Mouse (Mus musculus) lung, adult 2 months (tissue): ENCODE measurements around the gene Celsr1. TPM values are rescaled to one million over a fixed set of nuclear protein-coding genes. Genes with fewer than 3 reads are reported as not detected.
A peak's percentile ranks its signal among the peaks of the same experiment; 100 is the strongest.

ENCODE experiments used
- DNase-seq: peaks from one replicate; pipeline ENCODE4 v3.0.0; 2022
- H3K4me1 ChIP-seq: fragments of 200-500 bp; 2 replicates; pipeline ENCODE4 v1.6.1; 2011; ENCODE audit warnings: low read length; ENCODE audit not compliant: control insufficient read depth, insufficient read depth
- H3K4me3 ChIP-seq: fragments of 200-500 bp; replicated peaks from 2 replicates; pipeline ENCODE3; 2011; ENCODE audit warnings: low read depth, mild to moderate bottlenecking, control low read depth, low read length; ENCODE audit errors: extremely low read depth
- CTCF ChIP-seq: fragments of 200-500 bp; IDR thresholded peaks from 2 replicates; pipeline ENCODE4 v1.5.1; 2011; ENCODE audit warnings: mild to moderate bottlenecking, low read length, control low read depth; ENCODE audit not compliant: insufficient read depth
- POLR2A ChIP-seq: fragments of 200-500 bp; IDR thresholded peaks from 2 replicates; pipeline ENCODE4 v1.6.1; 2011; ENCODE audit warnings: low read depth, mild to moderate bottlenecking, control low read depth, low read length, borderline replicate concordance; ENCODE audit errors: extremely low read depth
- WGBS: fragments of 180-500 bp; shearing (Covaris S2); methylation state at CpG from one replicate; pipeline ENCODE4 v1.1.7; 2018; 5-methylcytosine and 5-hydroxymethylcytosine counted together
- polyA plus RNA-seq: library from polyadenylated mRNA; depleted of rRNA; stranded (reverse); fragments of >200 nt; gene quantifications from 2 replicates; pipeline ENCODE4 v1.2.3, GENCODE M21; 2012

Gene Celsr1
- polyA plus RNA-seq, 1 experiment = 16.0 TPM

- DNase-seq = no peak
- Histone ChIP-seq H3K4me1 (no peaks in the 10 kb centered on the region; the same call in 1 of the 2 replicates), H3K4me3 (no peak overlapping the region)
- no peak for TF ChIP-seq CTCF
- TF ChIP-seq POLR2A = no peak
- 80% methylated on average over 8 of the region's 8 CpGs for WGBS
Measured at GRCm38 (mm10) chr15:86076378-86076777, 42.8 kb upstream of the Celsr1 start.

DNA sequence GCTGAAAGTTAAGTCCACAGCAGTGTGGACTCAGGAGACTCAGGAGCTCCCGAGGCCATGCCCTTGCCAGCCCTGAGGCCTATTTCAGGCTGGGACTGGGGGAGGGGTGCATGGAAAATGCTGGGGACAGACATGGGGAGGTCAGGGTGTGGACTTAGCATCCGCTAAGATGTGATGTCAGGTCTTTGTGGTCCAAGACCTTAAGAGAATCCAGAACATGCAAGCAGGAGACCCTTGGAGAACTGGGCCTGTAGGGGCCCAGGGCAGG is 42.4 kb upstream of the Celsr1 start:
- WGBS = 93% methylated on average over 2 of the region's 2 CpGs
- no peak overlapping the region for H3K4me3 ChIP-seq
- no peaks in the 10 kb centered on the region; the same call in 1 of the 2 replicates for H3K4me1 ChIP-seq
- no peak for DNase-seq
- TF ChIP-seq CTCF (no peak), POLR2A (no peak)

DNA sequence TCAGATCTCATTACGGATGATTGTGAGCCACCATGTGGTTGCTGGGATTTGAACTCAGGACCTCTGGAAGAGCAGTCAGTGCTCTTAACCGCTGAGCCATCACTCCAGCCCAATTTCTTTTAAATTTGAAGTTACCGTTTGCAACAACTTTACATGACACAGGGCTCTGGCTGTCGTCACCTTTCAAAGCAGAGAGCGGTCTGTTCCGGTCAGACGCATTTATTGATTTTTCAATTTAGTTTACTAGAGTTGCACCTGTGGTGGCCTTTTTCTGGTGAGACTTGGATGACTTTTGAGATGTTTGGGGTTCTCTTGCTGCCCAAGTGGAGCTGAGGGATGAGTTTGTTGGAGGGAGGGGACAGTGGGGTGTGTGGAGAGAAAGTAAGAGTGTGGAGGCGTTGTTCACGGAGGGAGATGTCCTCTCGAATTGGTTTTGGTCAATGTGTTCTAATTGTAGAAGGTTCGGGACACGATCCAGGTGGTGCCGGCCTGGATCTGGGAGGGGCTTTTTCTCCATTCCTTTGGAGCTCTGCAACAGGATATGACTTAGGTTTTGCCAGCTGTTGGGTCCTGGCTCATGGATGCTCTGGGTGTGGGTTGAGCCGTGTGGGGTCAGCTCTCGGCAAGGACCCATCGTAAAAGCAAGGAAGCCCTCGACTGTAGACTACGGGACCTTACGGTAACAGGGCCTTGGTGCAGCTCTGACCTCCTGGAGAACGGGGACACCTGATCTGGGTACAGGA is 41.9 kb upstream of the Celsr1 start:
- Histone ChIP-seq H3K4me3 (no peak overlapping the region), H3K4me1 (no peaks in the 10 kb centered on the region; the same call in none of the 2 replicates)
- DNase-seq = no peak
- TF ChIP-seq POLR2A = no peak
- no peak for TF ChIP-seq CTCF
- 85% methylated on average over 20 of the region's 20 CpGs for WGBS

DNA sequence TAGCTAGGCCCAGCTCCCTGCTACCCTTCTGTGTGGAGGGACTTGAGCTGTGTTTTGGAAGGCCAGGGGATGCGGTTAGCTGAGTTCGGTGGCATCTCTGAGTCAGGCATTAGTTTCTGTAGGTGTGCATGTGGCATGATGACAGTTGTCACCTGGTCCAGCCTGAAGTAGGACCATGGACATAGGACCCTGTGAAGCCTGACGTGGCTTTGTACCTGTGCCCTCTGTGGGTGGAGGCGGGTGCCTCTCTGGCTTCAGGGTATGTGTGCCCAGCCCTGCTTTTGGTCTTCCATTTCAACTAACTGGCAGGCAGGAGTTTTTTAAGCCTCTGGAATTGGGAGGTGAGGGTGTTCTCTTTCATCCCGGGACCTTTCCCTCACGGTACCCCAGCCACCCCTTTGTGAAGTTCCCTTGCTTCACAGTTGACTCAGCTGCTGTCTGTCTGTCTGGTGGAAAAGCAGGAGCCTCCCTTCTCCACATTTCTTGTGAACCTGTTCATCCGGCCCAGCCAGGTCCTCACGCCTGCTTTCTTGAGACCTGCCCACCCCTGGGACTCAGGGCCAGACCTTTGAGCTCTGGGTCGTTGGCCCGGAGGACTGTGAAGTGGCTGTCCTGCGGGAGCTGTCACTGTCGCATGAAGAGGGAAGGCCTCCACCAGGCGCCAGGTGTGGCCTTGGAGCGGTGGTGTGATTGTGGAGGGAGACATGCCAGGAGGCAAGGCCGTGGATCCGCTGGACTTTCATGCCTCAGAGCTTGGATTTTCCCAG is 40.8 kb upstream of the Celsr1 start:
- 71% methylated on average over 16 of the region's 16 CpGs for WGBS
- H3K4me3 ChIP-seq = no peak overlapping the region
- DNase-seq = peak; percentile 46
- no peak for TF ChIP-seq POLR2A
- TF ChIP-seq CTCF = no peak
- H3K4me1 ChIP-seq = no peaks in the 10 kb centered on the region; the same call in none of the 2 replicates

DNA sequence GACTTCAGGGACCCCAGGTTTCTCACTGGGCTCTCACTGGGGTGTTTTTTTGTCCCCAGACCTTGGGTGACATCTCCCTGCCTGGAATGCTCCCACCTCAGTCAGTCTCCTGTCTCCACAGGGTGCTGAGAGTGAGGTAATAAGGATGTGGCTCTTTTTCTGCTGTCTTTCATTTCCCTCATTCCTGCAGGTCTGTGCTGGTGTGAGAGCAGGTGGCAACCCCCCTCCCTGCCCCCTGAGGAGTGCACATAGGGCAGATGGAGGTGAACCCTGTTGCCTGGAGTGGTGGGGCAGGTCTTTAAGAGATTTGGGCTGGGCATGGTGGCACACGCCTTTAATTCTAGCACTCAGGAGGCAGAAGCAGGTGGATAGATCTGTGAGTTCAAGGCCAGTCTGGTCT is 37.6 kb upstream of the Celsr1 start:
- no peak for TF ChIP-seq POLR2A
- no peak for TF ChIP-seq CTCF
- DNase-seq = no peak
- 72% methylated on average over 1 of the region's 1 CpGs for WGBS

DNA sequence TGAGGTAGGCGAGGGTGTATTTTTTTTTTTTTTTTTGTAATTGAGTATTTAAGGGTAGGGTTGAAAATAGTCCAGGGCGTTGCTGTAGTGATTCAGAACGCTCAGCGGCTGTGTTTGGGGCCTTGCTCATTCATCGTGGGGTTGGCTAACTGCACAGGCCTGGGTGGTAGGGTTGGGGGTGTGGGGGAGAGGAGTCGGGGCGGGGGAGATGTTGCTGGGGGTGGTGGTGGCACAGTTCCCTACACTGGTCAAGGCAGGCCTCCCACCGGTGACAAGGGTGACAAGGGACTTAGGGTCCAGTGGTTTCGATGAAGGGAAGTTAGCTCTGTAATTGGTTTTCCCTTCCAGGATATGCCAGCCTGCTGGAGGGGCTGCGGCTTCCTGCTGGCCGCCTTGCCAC is 36.8 kb upstream of the Celsr1 start:
- WGBS = 52% methylated on average over 11 of the region's 11 CpGs
- Histone ChIP-seq H3K4me3 (no peak overlapping the region), H3K4me1 (peaks cover 11% of the 10 kb centered on the region)
- TF ChIP-seq POLR2A (no peak), CTCF (no peak)
- DNase-seq = no peak

More for the DNA sequence above, 37.6 kb upstream of the Celsr1 start:
- Histone ChIP-seq H3K4me3 (no peak overlapping the region), H3K4me1 (peaks cover 11% of the 10 kb centered on the region)

- H3K4me3 ChIP-seq = no peak overlapping the region
- H3K4me1 ChIP-seq = peaks cover 11% of the 10 kb centered on the region
- WGBS = 83% methylated on average over 10 of the region's 10 CpGs
- TF ChIP-seq POLR2A (no peak), CTCF (no peak)
- no peak for DNase-seq
Measured at GRCm38 (mm10) chr15:86069011-86069791, 35.6 kb upstream of the Celsr1 start.

DNA sequence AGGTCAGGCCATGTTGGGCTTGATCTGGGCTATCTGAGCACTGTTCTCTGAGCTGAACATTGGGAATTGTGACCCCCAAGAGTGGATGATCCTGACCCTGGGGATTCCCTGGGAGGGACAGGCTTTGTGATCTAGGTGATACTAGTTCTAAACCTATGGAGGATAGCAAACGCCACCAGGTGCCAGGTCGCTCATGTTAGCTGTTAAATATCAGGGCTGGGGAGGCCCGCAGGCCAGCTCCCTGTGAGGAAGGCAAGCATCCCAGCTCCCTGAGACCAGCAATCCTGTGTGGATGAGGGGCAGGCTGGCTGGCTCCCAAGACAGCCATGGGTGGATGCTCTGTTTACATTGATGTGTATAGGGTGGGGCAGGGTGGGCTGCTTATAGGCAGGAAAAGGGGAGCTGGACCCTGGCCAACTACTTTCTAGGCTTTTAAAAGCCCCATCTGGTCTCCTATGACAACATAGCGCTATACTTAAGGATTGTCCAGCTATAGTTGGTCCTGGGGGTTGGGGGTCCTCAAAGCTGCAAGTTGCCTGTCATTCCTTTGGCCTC is 34.4 kb upstream of the Celsr1 start:
- H3K4me3 ChIP-seq = no peak overlapping the region
- DNase-seq = no peak
- WGBS = 67% methylated on average over 4 of the region's 4 CpGs
- H3K4me1 ChIP-seq = peaks cover 11% of the 10 kb centered on the region
- no peak for TF ChIP-seq POLR2A
- no peak for TF ChIP-seq CTCF

DNA sequence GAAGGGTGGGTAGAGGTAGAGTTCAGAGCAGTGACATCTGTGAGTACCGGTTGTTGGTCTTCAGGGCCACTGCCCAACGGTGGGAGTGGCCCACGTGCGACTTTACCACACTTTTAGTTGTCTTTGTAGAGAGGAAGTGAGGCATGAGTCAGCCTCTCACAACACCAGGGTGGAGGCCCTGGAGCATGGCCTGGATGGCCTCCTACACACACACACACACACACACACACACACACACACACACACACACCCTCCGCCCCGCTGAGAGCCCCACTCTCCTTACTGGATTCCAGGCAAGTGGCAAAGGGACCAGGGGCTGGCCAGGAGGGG is 34.0 kb upstream of the Celsr1 start:
- WGBS = 9% methylated on average over 6 of the region's 6 CpGs
- TF ChIP-seq POLR2A (no peak), CTCF (no peak)
- no peak for DNase-seq
- peaks cover 11% of the 10 kb centered on the region for H3K4me1 ChIP-seq
- H3K4me3 ChIP-seq = no peak overlapping the region
